Mouse (Mus musculus) heart, adult 18-20 months (tissue): Measurements from ENCODE around the gene Pgc. TPM values are rescaled to one million over a fixed set of nuclear protein-coding genes. Genes with fewer than 3 reads are reported as not detected.

Source experiments
- DNase-seq, 2 experiments: peaks; one replicate each; pipeline ENCODE4 v3.0.0; 2021 to 2022; ENCODE audit warnings: mixed read lengths in 1 of 2
- total RNA-seq, 2 experiments: library from RNA; stranded (reverse); gene quantifications; 2 replicates each; pipeline ENCODE4 v1.2.3; 2021

Pgc gene
- total RNA-seq, 2 experiments from 2014 or later = not detected

- DNase-seq = no peak
Observed at GRCm38 (mm10) chr17:47783445-47784223, 57.0 kb downstream of the Pgc start.

Other genes starting within 250 kb of the Pgc start
- 10 to 100 TPM; 10.2 to 10.4 TPM for gene Taf8, start 224.6 kb upstream of the Pgc start, total RNA-seq
- gene Ccnd3, start 221.8 kb upstream of the Pgc start, total RNA-seq = 10 to 100 TPM; 83.3 to 87.1 TPM
- gene Bysl, start 115.3 kb upstream of the Pgc start, total RNA-seq = 10 to 100 TPM; 13.5 to 16.5 TPM
- gene Med20, start 115.3 kb upstream of the Pgc start, total RNA-seq = 10 to 100 TPM; 19.0 to 19.5 TPM
- 1 to 10 TPM; 1.9 to 3.4 TPM for gene Gm20517, start 115.3 kb upstream of the Pgc start, total RNA-seq
- 1 to 10 TPM; 1.4 to 3.7 TPM for gene Usp49, start 96.2 kb upstream of the Pgc start, total RNA-seq
- 100 to 1,000 TPM; 118 to 129 TPM for gene Tomm6, start 38.5 kb upstream of the Pgc start, total RNA-seq
- gene Frs3, start 37.8 kb upstream of the Pgc start, total RNA-seq = 1 to 10 TPM; 4.6 to 5.4 TPM
- gene Gm21981, start 32.4 kb upstream of the Pgc start, total RNA-seq = under 1 TPM; 0.40 to 0.75 TPM
- gene Prickle4, start 32.1 kb upstream of the Pgc start, total RNA-seq = 1 to 10 TPM; 4.3 to 5.1 TPM
- 10 to 100 TPM; 35.0 to 40.0 TPM for gene Tfeb, start 10.2 kb downstream of the Pgc start, total RNA-seq
- 1 to 10 TPM in 1 of 2 experiments, under 1 TPM in 1; 0.40 to 1.3 TPM for gene Mdfi, start 107.8 kb downstream of the Pgc start, total RNA-seq
- 10 to 100 TPM in 1 of 2 experiments, 1 to 10 TPM in 1; 8.5 to 12.2 TPM for gene Foxp4, start 197.8 kb downstream of the Pgc start, total RNA-seq